ENCODE assay signal across 8 mouse cellular contexts in the genomic region with DNA sequence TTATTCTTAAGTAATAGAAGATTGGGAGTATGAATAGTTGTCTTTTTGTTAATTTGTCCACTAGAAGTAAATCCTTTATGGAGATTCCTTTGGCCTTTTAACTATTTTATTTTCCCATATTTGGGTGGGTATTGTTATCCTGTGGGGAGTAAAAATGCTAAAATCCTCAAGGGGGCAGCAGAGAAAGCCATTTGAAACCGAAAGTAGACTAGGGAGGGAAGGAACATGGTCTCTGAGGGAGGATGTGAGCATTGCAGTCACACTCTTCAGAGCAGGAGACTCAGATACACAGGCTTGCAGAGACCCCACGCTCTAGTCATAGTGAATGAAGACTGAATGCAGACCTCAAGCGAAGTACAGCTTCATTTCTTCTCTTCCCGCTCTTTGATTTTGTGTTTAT. TPM values are rescaled to one million over a fixed set of nuclear protein-coding genes. Genes with fewer than 3 reads are reported as not detected.
DNase-seq lines count a peak whose midpoint lies in the region; ATAC-seq and TF ChIP-seq lines count a peak whose summit lies in the region.

No protein-coding gene starts in this region.

- TF ChIP-seq EP300 in stomach, postnatal 0 days (optimal IDR thresholded peaks at IDR 0.05): no peak

- H3K9ac ChIP-seq in heart, embryonic 11.5 days (ENCODE audit: low read depth, low read length): no peak overlapping the region
- H3K9ac ChIP-seq in hindbrain, postnatal 0 days (replicated peaks; ENCODE audit: low read length): no peak overlapping the region
- no peak overlapping the region for H3K9ac ChIP-seq in midbrain, embryonic 12.5 days (replicated peaks)
- H3K9ac ChIP-seq in stomach, postnatal 0 days (ENCODE audit: low read length): no peak overlapping the region

- peak; percentile 60 to 72 for DNase-seq in heart, adult 18-20 months
- DNase-seq in MEL-GATA-1-ER (ENCODE audit: extremely low read depth, low read depth): peak; percentile 66
- DNase-seq in embryo, embryonic 11.5 days (ENCODE audit: low read depth, low spot score): peak; percentile 30
- DNase-seq in hindbrain, postnatal 0 days (ENCODE audit: low spot score): peak; percentile 81
- peak; percentile 21 to 40 for DNase-seq in left cerebral cortex, adult 18-20 months (ENCODE audit: low spot score in 2 of 2)
- DNase-seq in stomach, postnatal 0 days (ENCODE audit: low spot score): peak; percentile 27

- H3K27ac ChIP-seq in heart, embryonic 11.5 days (ENCODE audit: low read depth, low read length): no peak overlapping the region
- no peak overlapping the region for H3K27ac ChIP-seq in hindbrain, postnatal 0 days
- H3K27ac ChIP-seq in midbrain, embryonic 12.5 days (replicated peaks): no peak overlapping the region
- H3K27ac ChIP-seq in stomach, postnatal 0 days (replicated peaks): no peak overlapping the region

- no peaks in the 10 kb centered on the region for H3K9me3 ChIP-seq in heart, embryonic 11.5 days (replicated peaks; ENCODE audit: control insufficient read depth, low read length)
- H3K9me3 ChIP-seq in hindbrain, postnatal 0 days (ENCODE audit: low read length): no peaks in the 10 kb centered on the region
- no peaks in the 10 kb centered on the region for H3K9me3 ChIP-seq in midbrain, embryonic 12.5 days
- no peaks in the 10 kb centered on the region for H3K9me3 ChIP-seq in stomach, postnatal 0 days (ENCODE audit: control insufficient read depth, low read length)

- no peak overlapping the region for H3K4me2 ChIP-seq in heart, embryonic 11.5 days
- H3K4me2 ChIP-seq in hindbrain, postnatal 0 days (ENCODE audit: low read depth, low read length): 0 out of 2 replicates have a peak overlapping the region, but pooled peaks have one; percentile 6
- no peak overlapping the region for H3K4me2 ChIP-seq in midbrain, embryonic 12.5 days (replicated peaks)
- H3K4me2 ChIP-seq in stomach, postnatal 0 days (replicated peaks; ENCODE audit: low read depth): no peak overlapping the region

- H3K36me3 ChIP-seq in heart, embryonic 11.5 days (ENCODE audit: control insufficient read depth, insufficient read depth, low read length): peaks cover 13% of the 10 kb centered on the region; the same call in 1 of the 2 replicates
- no peaks in the 10 kb centered on the region for H3K36me3 ChIP-seq in hindbrain, postnatal 0 days (ENCODE audit: insufficient read depth, low read length)
- peaks cover 23% of the 10 kb centered on the region for H3K36me3 ChIP-seq in midbrain, embryonic 12.5 days
- H3K36me3 ChIP-seq in stomach, postnatal 0 days (ENCODE audit: control insufficient read depth, insufficient read depth, low read length): no peaks in the 10 kb centered on the region

- TF ChIP-seq CTCF in hindbrain, postnatal 0 days (IDR thresholded peaks at IDR 0.05; ENCODE audit: low read depth): peak; percentile 72
- TF ChIP-seq CTCF in stomach, postnatal 0 days (IDR thresholded peaks at IDR 0.05; ENCODE audit: low read depth): peak; percentile 83

- no peaks in the 10 kb centered on the region for H3K4me1 ChIP-seq in heart, embryonic 11.5 days (ENCODE audit: control insufficient read depth, insufficient read depth, low read length)
- no peaks in the 10 kb centered on the region for H3K4me1 ChIP-seq in hindbrain, postnatal 0 days (ENCODE audit: insufficient read depth, low read length)
- no peaks in the 10 kb centered on the region for H3K4me1 ChIP-seq in midbrain, embryonic 12.5 days
- no peaks in the 10 kb centered on the region for H3K4me1 ChIP-seq in stomach, postnatal 0 days (replicated peaks; ENCODE audit: control insufficient read depth, insufficient read depth)

- H3K4me3 ChIP-seq in heart, embryonic 11.5 days (ENCODE audit: low read depth, low read length): no peak overlapping the region
- no peak overlapping the region for H3K4me3 ChIP-seq in hindbrain, postnatal 0 days (ENCODE audit: low read length)
- H3K4me3 ChIP-seq in midbrain, embryonic 12.5 days: no peak overlapping the region
- no peak overlapping the region for H3K4me3 ChIP-seq in stomach, postnatal 0 days (ENCODE audit: low read depth, low read length)

- ATAC-seq in heart, embryonic 11.5 days (replicated peaks; ENCODE audit: insufficient number of reproducible peaks, low FRiP score, low TSS enrichment): no peak
- ATAC-seq in hindbrain, postnatal 0 days: peak; percentile 68; the same call in 1 of the 2 replicates
- ATAC-seq in midbrain, embryonic 12.5 days (ENCODE audit: low FRiP score, low read depth): peak; percentile 47; the same call in 1 of the 2 replicates
- ATAC-seq in stomach, postnatal 0 days (ENCODE audit: low FRiP score, low TSS enrichment): peak; percentile 86

- 60% methylated on average over 4 of the region's 4 CpGs for WGBS in heart, embryonic 11.5 days (ENCODE audit: insufficient replicate concordance)
- WGBS in hindbrain, postnatal 0 days: 67% methylated on average over 4 of the region's 4 CpGs
- 69% methylated on average over 4 of the region's 4 CpGs for whole genome bisulfite sequencing in midbrain, embryonic 12.5 days
- 57% methylated on average over 4 of the region's 4 CpGs for WGBS in stomach, postnatal 0 days

- H3K27me3 ChIP-seq in heart, embryonic 11.5 days (ENCODE audit: control insufficient read depth, insufficient read depth, low read length): no peaks in the 10 kb centered on the region
- H3K27me3 ChIP-seq in hindbrain, postnatal 0 days (ENCODE audit: insufficient read depth, low read length): no peaks in the 10 kb centered on the region
- H3K27me3 ChIP-seq in midbrain, embryonic 12.5 days: no peaks in the 10 kb centered on the region
- no peaks in the 10 kb centered on the region for H3K27me3 ChIP-seq in stomach, postnatal 0 days (ENCODE audit: control insufficient read depth, insufficient read depth, low read length)

RNA-seq across cellular contexts. Expression of a gene that starts 19.3 kb away (rescaled TPM):
- under 1 TPM; 0.52 to 0.69 TPM for total RNA-seq in heart, adult 18-20 months (2021)
- polyA plus RNA-seq in heart, embryonic 11.5 days (2014; fragmentation: Nextera tagmentation; extraction: Ambion mirVana): 7.6 and 10.7 TPM in 2 replicates
- total RNA-seq in hindbrain, postnatal 0 days (2014; rRNA removed): 4.0 and 5.2 TPM in 2 replicates
- 3.0 and 3.5 TPM in 2 replicates for polyA plus RNA-seq in hindbrain, postnatal 0 days (2015; fragmentation: Nextera tagmentation; extraction: Ambion mirVana)
- 1 to 10 TPM; 2.9 to 3.7 TPM for total RNA-seq in left cerebral cortex, adult 18-20 months (2021)
- polyA plus RNA-seq in midbrain, embryonic 12.5 days (2016; fragmentation: Nextera tagmentation; extraction: Ambion mirVana): 15.3 and 16.9 TPM in 2 replicates
- 1.1 and 1.4 TPM in 2 replicates for polyA plus RNA-seq in stomach, postnatal 0 days (2015; fragmentation: Nextera tagmentation; extraction: Ambion mirVana)

RNA-seq across cellular contexts. Expression of a gene that starts 19.4 kb away (rescaled TPM):
- total RNA-seq in heart, adult 18-20 months (2021): 10 to 100 TPM; 21.8 to 23.0 TPM
- 62.3 and 64.4 TPM in 2 replicates for polyA plus RNA-seq in heart, embryonic 11.5 days (2014; fragmentation: Nextera tagmentation; extraction: Ambion mirVana)
- total RNA-seq in hindbrain, postnatal 0 days (2014; rRNA removed): 4.5 and 6.9 TPM in 2 replicates
- polyA plus RNA-seq in hindbrain, postnatal 0 days (2015; fragmentation: Nextera tagmentation; extraction: Ambion mirVana): 30.4 and 31.7 TPM in 2 replicates
- 10 to 100 TPM; 18.0 to 19.4 TPM for total RNA-seq in left cerebral cortex, adult 18-20 months (2021)
- 63.9 and 69.7 TPM in 2 replicates for polyA plus RNA-seq in midbrain, embryonic 12.5 days (2016; fragmentation: Nextera tagmentation; extraction: Ambion mirVana)
- 23.2 and 23.3 TPM in 2 replicates for polyA plus RNA-seq in stomach, postnatal 0 days (2015; fragmentation: Nextera tagmentation; extraction: Ambion mirVana)

Comparison
In these comparisons a context has a peak if more than half of its experiments do, and no peak if none do; other contexts are left out.
1. DNase-seq: peak in every context shown above with its lines; median percentile 81 in hindbrain, postnatal 0 days; 66 in heart, adult 18-20 months; 66 in MEL-GATA-1-ER; 30 in left cerebral cortex, adult 18-20 months; 30 in embryo, embryonic 11.5 days; 27 in stomach, postnatal 0 days.